Mouse (Mus musculus) T-cell, adult 2 months (primary cell): Measurements from ENCODE around the gene Gm525.
"Not testable (repeated sequence)": the region's sequence is repeated elsewhere in the genome, so short reads cannot be mapped to it uniquely, and the experiment has no call there.

ENCODE experiments used
- DNase-seq: peaks from one replicate; pipeline ENCODE4 v3.0.0; 2022; ENCODE audit warnings: low spot score

Gene Gm525

GRCm38 (mm10) chr11:89073541-89073940 lies at the start of gene Gm525:
Gene Gm525 (plus strand): TSS chr11:89073841.
- no peak for DNase-seq

DNA sequence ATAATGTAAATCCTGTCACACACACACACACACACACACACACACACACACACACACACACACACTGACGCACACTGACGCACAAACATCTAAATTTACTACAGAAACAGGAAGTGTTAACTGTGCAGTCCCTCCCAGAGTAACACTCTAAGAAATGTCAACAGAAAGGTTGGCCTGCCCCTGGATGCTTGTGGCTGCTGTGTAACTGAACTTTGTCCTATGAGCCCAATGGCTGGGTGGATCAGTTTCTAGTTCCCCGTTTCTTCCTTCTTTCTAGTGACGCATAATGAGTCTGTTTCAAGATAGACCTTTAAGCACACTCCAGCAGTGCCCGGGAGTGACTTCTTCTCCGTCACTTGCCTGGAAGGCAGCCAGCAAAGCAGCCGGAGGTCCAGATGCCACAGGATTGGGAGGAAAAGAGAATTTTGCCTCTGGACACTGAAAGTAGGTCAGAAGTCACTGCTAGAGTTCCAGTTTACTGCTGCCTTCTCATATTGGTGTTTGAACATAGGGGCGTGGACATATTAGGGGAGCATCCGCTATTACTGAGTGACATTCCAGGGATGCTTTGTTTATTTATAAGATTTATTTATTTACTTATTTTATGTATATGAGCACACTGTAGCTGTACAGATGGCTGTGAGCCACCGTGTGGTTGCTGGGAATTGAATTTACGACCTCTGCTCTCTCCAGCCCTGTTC lies 49.3 kb upstream of the Gm525 start:
- peak; percentile 86 for DNase-seq

DNA sequence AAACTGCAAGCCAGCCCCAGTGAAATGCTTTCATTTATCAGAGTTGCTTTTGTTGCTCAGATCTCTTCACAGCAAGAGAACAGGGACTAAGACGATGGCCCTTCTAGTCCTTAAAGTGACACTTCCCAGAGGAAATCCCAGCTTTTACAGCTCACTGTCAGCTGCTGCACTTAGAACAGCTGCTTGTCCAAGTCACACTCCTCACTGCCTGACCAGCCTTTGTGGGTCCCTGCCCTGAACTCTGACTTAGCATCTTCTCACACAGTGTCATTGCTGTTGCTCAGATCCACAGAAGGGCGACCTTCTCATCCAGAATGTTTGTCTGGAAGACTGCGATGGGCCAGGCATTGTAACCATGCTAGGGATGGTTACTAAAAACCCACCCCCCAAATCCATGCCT lies 48.0 kb upstream of the Gm525 start:
- no peak for DNase-seq

DNA sequence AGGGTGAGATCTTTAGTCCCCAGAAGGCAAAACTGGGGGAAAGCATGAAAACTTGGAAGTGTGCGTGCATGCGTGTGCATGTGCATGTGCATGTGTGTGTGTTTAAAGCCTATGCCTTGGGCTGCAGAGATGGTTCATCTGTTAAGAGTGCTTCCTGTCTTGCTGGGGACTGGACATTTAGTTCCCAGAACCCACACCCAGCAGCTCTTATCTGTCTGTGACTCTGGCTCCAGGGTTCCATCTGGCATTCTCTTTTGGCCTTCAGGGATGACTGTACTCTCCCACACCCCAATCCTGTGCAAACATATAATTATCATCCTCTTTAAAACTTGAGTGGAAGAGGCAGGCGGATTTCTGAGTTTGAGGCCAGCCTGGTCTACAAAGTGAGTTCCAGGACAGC lies 47.5 kb upstream of the Gm525 start:
- no peak for DNase-seq

DNA sequence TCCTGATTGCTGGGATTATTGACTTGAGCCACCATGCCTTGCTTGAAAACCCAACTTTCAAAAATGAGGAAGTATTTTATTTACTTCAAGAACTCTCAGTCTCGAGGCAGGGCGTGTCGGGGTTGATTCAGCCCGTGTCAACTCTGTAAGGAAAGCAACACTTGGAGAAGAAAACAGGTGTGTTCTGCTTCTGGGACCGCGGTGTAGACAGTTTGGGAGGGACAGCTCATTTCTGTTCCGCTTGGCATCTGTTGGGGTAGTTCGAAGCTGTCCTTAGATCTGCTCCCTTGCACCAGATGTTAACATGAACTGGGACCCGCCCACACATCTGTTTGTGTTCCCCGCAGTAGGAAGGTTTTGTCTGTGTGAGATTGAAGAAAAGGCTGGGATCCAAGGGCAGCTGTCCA lies 45.7 kb upstream of the Gm525 start:
- DNase-seq = peak; percentile 50

DNA sequence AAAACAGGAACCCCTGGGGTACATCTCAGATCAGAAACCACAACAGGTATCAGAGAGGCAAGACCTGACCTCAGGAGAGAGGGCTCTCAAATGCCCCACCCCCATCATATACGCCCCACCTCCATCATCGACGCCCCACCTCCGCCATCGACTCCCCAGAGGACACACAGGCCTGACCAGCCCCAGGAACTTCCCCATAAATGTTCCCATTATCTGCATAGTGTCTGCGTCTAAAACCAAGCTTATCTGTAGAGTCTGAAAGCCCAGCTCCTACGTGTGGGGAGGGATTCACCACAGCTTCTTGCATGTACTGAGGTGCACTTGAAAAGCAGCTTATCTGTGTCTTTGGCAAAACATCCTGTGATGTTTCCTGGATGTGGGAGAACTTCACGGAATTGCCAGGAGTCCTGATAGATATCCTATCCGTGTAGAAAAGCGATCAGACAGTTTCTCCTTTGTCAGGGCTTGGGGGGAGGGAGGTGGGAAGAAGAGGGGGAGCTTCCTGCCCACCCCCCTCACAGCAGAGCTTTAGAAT lies 44.7 kb upstream of the Gm525 start:
- peak; percentile 39 for DNase-seq

DNA sequence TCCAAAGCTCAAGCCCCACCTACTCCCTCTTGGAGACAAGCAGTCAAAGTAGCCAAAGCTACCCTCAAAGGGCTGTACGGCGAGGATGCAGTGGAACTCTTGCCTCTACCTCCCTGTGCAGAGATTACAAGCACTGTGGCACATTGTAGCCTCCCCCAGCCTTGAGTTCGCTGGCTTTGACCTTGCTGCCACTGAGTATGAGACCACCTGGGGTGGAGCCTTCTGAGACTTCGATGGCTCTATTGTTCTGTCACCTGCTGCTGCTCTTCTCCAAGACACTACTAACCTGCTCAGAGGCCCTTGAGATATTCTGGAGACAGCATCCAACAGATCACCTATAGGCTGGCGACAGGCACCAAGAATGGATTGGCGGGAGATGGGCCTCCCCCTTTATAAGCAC lies 43.1 kb upstream of the Gm525 start:
- DNase-seq = no peak

DNA sequence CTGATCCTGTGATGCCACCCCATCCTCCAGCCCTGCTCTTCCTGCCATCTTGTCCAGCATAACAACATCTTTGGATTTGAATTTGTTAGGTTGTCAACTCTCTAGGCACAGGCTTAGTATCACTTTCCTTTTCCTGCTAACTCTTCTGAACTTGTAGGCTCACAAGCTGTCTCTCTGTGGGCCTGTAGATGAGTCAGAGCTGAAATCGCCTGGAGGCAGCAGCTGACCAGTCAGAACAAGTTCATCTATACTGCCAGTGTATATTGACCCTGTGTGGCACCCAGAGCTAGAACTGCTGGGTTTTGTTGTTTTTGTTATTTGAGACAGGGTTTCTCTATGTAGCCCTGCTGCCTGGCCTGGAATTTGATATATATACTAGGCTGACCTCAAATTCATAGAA lies 42.5 kb upstream of the Gm525 start:
- DNase-seq = no peak

GRCm38 (mm10) chr11:89034592-89034991 lies 39.0 kb upstream of the Gm525 start:
- DNase-seq = no peak

DNA sequence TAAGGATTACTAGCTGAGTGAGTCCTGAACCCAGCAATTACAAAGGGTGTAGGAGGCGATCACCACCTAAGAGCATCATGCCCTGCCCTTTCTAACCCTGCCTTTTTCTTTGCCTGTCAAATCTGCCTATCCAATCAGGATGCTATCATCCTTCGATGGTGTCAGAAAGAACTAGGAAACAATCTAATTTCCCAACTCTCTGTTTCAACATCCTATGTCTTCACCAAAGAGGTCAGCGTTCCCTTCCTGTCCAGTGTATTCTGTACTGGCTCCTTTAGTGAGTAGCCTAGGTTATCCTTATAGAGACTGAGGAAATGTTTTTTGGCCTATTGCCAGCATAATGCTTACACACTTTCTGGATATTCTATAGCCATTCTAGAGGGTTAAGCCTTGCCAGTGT lies 38.1 kb upstream of the Gm525 start:
- DNase-seq = no peak

DNA sequence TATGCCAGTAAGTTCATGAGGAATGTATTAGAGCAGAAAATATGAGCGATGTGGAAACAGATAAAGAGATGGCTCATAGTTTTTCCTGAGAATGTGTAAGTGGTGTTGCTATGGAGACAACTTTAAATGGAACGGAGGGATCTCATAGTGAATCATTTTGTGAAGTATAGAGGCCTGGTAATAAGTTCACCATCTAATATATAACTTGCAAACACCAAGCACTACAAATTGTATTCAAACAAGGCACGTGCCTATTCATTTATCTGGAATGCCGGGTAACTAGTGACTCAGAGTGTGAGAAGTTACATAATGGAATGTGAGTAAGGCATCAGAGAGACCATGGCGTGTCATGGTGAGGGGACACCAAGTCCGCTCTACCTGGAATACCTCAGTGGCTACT lies 35.1 kb upstream of the Gm525 start:
- DNase-seq = no peak

DNA sequence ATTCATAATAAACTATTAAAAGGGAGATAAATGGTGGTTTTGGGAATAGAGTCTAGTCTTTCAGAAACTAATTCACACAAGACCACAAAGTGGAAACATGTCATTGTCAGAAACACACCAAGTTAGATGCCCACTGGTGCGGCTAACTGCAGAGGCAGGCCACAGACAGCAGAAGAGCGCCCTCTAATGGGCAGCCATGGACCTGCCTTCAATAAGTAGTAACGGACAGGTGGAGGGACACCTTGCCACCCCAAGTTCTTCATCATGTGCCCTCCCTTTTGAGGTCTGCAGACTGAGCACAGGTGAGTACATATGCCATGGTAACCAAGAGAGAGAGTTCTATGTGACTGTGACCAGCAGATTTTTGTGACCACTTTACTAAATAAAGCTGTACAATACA lies 34.3 kb upstream of the Gm525 start:
- peak; percentile 73 for DNase-seq

- not testable (repeated sequence) for DNase-seq
These were observed 32.6 kb upstream of the Gm525 start for GRCm38 (mm10) chr11:89041073-89041472.

GRCm38 (mm10) chr11:89043046-89043445 lies 30.6 kb upstream of the Gm525 start:
- no peak for DNase-seq

DNA sequence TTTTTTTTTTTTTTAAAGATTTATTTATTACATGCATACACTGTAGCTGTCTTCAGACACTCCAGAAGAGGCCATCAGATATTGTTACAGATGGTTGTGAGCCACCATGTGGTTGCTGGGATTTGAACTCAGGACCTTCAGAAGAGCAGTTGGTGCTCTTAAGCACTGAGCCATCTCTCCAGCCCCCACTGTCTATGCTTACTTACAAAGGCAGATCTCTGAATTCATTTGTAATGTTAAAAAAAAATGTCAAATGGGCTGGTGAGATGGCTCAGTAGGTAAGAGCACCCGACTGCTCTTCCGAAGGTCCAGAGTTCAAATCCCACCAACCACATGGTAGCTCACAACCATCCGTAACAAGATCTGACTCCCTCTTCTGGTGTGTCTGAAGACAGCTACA lies 28.1 kb upstream of the Gm525 start:
- DNase-seq = not testable (repeated sequence)

DNA sequence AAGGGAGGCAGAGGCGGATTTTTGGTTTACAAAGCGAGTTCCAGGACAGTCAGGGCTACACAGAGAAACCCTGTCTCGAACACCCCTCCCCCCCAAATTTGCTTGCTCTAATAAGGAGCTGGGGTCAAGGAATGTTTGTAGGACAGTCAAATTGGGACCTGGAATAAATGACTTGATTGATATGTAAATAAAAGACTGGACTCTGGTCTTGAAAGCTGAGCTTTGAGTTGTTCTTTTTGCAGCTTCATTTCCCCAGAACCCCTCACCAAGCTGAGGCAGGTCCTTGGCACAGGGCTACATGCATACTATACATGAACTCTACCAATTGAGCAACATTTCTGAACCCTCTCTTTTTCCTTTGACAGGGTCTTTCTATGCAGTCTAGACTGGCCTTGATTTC lies 27.6 kb upstream of the Gm525 start:
- no peak for DNase-seq

DNA sequence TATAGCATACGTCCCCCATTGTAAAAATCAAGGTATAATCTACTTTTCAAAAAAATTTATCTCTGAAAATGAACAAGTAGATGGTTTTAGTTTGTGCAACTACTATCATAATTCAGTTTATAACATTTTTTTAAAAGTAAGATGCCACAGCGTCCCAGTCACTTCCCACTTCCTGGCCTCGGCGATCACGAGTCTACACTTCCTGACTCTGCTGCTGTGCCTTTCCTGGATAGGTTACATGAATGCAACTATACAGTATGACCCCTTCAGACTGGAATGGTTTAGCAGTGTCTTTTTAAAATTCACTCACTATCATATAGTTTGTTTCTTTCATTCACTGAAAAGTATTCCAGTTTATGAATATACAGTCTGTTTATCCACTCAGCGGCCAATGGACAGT lies 21.9 kb upstream of the Gm525 start:
- no peak for DNase-seq

GRCm38 (mm10) chr11:89055931-89056690 lies 17.5 kb upstream of the Gm525 start:
- no peak for DNase-seq

GRCm38 (mm10) chr11:89058515-89059270 lies 14.9 kb upstream of the Gm525 start:
- DNase-seq = peak; percentile 59

DNA sequence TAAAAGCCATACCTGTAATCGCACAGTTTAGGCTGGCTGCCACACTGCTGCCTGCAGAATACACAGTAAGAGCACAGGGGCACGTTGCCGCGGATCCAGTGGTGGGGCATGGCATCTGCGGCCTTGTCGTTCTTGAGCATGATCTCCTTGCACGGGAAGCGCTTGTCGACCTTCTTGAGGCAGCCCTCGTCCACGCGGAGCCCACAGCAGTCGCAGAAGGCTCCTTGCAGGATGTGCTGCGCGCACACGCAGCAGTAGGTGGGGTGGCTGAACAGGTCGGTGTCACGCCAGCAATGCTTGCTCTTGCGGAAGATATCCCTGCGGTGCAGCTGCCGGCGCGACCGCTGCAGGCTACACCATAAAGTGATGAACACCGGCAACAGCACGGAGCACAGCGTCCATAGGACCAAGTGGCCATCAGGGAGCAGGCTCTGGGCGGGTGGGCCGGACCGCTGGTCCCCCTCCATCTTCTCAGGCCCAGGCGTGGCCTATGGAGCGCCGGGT lies 13.7 kb upstream of the Gm525 start:
- peak; percentile 67 for DNase-seq

DNA sequence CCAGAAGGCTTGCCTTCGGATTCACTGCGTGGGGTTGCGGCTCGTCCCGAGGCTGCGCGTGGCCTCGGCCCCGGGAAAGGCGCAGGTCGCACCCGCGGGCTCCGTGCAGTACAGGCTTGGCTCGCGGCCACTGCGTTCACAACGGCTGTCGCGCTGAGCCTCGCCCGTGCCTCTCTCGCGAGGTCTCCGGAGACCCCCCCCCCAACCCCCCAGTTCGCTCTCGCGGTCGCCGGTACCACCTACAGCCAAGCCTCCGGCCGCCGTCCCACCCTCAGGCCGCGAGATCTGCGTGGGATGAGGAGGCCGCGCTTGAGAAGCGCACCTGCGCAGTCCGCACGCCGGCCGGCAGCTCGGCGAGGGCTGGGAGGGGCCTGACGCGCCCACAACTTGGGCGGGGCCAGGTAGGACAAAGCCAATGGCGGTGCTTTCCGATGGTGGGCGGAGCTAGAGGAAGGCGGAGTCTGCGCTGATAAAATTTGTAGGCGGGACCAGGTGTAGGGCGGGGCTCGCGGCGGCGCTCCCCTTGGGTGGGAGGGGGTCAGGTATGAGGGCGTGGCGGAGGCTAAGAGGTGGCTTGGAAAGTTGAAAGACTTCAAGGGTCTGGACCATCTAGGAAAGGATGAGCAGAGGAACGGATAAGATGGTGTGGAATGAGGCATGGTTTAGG lies 13.1 kb upstream of the Gm525 start:
- DNase-seq = peak; percentile 93

GRCm38 (mm10) chr11:89061362-89061761 lies 12.3 kb upstream of the Gm525 start:
- peak; percentile 49 for DNase-seq
